Mouse (Mus musculus) c-Kit-negative CD71-positive TER-119-positive erythroid progenitor cells, embryonic 14.5 days (primary cell): Measurements from ENCODE around the gene Tmem242.

ENCODE experiments used
- DNase-seq: peaks from one replicate; pipeline ENCODE4 v3.0.0-alpha.2; 2013; ENCODE audit warnings: low read depth, low spot score

Gene Tmem242

GRCm38 (mm10) chr17:5377151-5377929 is 62.7 kb downstream of the Tmem242 start:
- DNase-seq = no peak

GRCm38 (mm10) chr17:5372951-5373350 is 67.1 kb downstream of the Tmem242 start:
- DNase-seq = no peak

GRCm38 (mm10) chr17:5371521-5371920 is 68.5 kb downstream of the Tmem242 start:
- DNase-seq = no peak

- no peak for DNase-seq
Measured at GRCm38 (mm10) chr17:5371032-5371431, 69.0 kb downstream of the Tmem242 start.

- no peak for DNase-seq
Measured at GRCm38 (mm10) chr17:5365992-5366398, 74.1 kb downstream of the Tmem242 start.
